Mouse (Mus musculus): ENCODE data around the gene Slc31a2. TPM values are rescaled to one million over a fixed set of nuclear protein-coding genes. Genes with fewer than 3 reads are reported as not detected.
A peak's percentile ranks its signal among the peaks of the same experiment; 100 is the strongest.

Slc31a2 gene
- polyA plus RNA-seq, 1 experiment: 4.2 TPM

- TF ChIP-seq MAX (IDR thresholded peaks at IDR 0.05; ENCODE audit: low read depth) (no peak), CEBPB (IDR thresholded peaks at IDR 0.05; ENCODE audit: insufficient read depth, poor library complexity, severe bottlenecking) (no peak), TCF3 (IDR thresholded peaks at IDR 0.05; ENCODE audit: insufficient read length, low read depth) (no peak), MYOG (IDR thresholded peaks at IDR 0.05; ENCODE audit: control insufficient read depth in 1 of 3, insufficient read depth in 1 of 3, insufficient read length in 2 of 3, low read depth in 2 of 3) (no peak), MYOD1 (IDR thresholded peaks at IDR 0.05; ENCODE audit: control insufficient read depth in 1 of 3, insufficient read length in 2 of 3, low read depth in 2 of 3) (no peak)
- Histone ChIP-seq H3K4me2 (ENCODE audit: low read depth) (no peak overlapping the region), H3ac (ENCODE audit: control insufficient read depth, insufficient read length) (no peak overlapping the region), H3K36me3 (ENCODE audit: control insufficient read depth, insufficient read depth) (no peaks in the 10 kb centered on the region), H3K79me2 (ENCODE audit: control insufficient read depth, insufficient read depth) (no peaks in the 10 kb centered on the region), H3K4me3 (no peak overlapping the region), H3K27me3 (ENCODE audit: control insufficient read depth, insufficient read depth, insufficient read length) (no peaks in the 10 kb centered on the region)
Measured at GRCm38 (mm10) chr4:62277222-62277621, 14.9 kb downstream of the Slc31a2 start.

- Histone ChIP-seq H3K36me3 (ENCODE audit: control insufficient read depth, insufficient read depth) (no peaks in the 10 kb centered on the region), H3ac (ENCODE audit: control insufficient read depth, insufficient read length) (no peak overlapping the region), H3K79me2 (ENCODE audit: control insufficient read depth, insufficient read depth) (no peaks in the 10 kb centered on the region), H3K27me3 (ENCODE audit: control insufficient read depth, insufficient read depth, insufficient read length) (no peaks in the 10 kb centered on the region), H3K4me2 (ENCODE audit: low read depth) (no peak overlapping the region), H3K4me3 (no peak overlapping the region)
- TF ChIP-seq MYOD1 (IDR thresholded peaks at IDR 0.05; ENCODE audit: control insufficient read depth in 1 of 3, insufficient read length in 2 of 3, low read depth in 2 of 3) (no peak), TCF3 (IDR thresholded peaks at IDR 0.05; ENCODE audit: insufficient read length, low read depth) (no peak), REST (IDR thresholded peaks at IDR 0.05; ENCODE audit: insufficient read depth, insufficient read length) (no peak), USF1 (IDR thresholded peaks at IDR 0.05; ENCODE audit: low read depth) (no peak), SRF (IDR thresholded peaks at IDR 0.05; ENCODE audit: control insufficient read depth, insufficient read length, low read depth) (no peak), POLR2A (IDR thresholded peaks at IDR 0.05; ENCODE audit: insufficient read length, low read depth) (no peak), TCF12 (IDR thresholded peaks at IDR 0.05; ENCODE audit: insufficient read depth, poor library complexity, severe bottlenecking) (no peak), MAX (IDR thresholded peaks at IDR 0.05; ENCODE audit: low read depth) (no peak), MYOG (IDR thresholded peaks at IDR 0.05; ENCODE audit: control insufficient read depth in 1 of 3, insufficient read depth in 1 of 3, insufficient read length in 2 of 3, low read depth in 2 of 3) (no peak), CEBPB (IDR thresholded peaks at IDR 0.05; ENCODE audit: insufficient read depth, poor library complexity, severe bottlenecking) (no peak), E2F4 (IDR thresholded peaks at IDR 0.05; ENCODE audit: insufficient read depth) (no peak), POLR2AphosphoS2 (IDR thresholded peaks at IDR 0.05; ENCODE audit: insufficient read length, low read depth) (no peak)
Measured at GRCm38 (mm10) chr4:62278081-62278480, 15.7 kb downstream of the Slc31a2 start.

- Histone ChIP-seq H3K4me3 (no peak overlapping the region), H3K79me2 (ENCODE audit: control insufficient read depth, insufficient read depth) (no peaks in the 10 kb centered on the region), H3K36me3 (ENCODE audit: control insufficient read depth, insufficient read depth) (no peaks in the 10 kb centered on the region), H3K4me2 (ENCODE audit: low read depth) (no peak overlapping the region), H3ac (ENCODE audit: control insufficient read depth, insufficient read length) (no peak overlapping the region), H3K27me3 (ENCODE audit: control insufficient read depth, insufficient read depth, insufficient read length) (no peaks in the 10 kb centered on the region)
- no peak for TF ChIP-seq POLR2AphosphoS2 (IDR thresholded peaks at IDR 0.05; ENCODE audit: insufficient read length, low read depth)
- TF ChIP-seq E2F4 (IDR thresholded peaks at IDR 0.05; ENCODE audit: insufficient read depth): no peak
- no peak for TF ChIP-seq SRF (IDR thresholded peaks at IDR 0.05; ENCODE audit: control insufficient read depth, insufficient read length, low read depth)
- no peak for TF ChIP-seq MYOD1 (IDR thresholded peaks at IDR 0.05; ENCODE audit: control insufficient read depth in 1 of 3, insufficient read length in 2 of 3, low read depth in 2 of 3)
- TF ChIP-seq USF1 (IDR thresholded peaks at IDR 0.05; ENCODE audit: low read depth): no peak
- TF ChIP-seq MYOG (IDR thresholded peaks at IDR 0.05; ENCODE audit: control insufficient read depth in 1 of 3, insufficient read depth in 1 of 3, insufficient read length in 2 of 3, low read depth in 2 of 3): no peak
- no peak for TF ChIP-seq REST (IDR thresholded peaks at IDR 0.05; ENCODE audit: insufficient read depth, insufficient read length)
- TF ChIP-seq TCF3 (IDR thresholded peaks at IDR 0.05; ENCODE audit: insufficient read length, low read depth): no peak
- TF ChIP-seq MAX (IDR thresholded peaks at IDR 0.05; ENCODE audit: low read depth): no peak
- no peak for TF ChIP-seq POLR2A (IDR thresholded peaks at IDR 0.05; ENCODE audit: insufficient read length, low read depth)
Measured at GRCm38 (mm10) chr4:62281319-62281718, 19.0 kb downstream of the Slc31a2 start.

GRCm38 (mm10) chr4:62282969-62283368, 20.6 kb downstream of the Slc31a2 start:
- Histone ChIP-seq H3K4me3 (no peak overlapping the region), H3ac (ENCODE audit: control insufficient read depth, insufficient read length) (no peak overlapping the region), H3K4me2 (ENCODE audit: low read depth) (no peak overlapping the region), H3K79me2 (ENCODE audit: control insufficient read depth, insufficient read depth) (no peaks in the 10 kb centered on the region), H3K27me3 (ENCODE audit: control insufficient read depth, insufficient read depth, insufficient read length) (no peaks in the 10 kb centered on the region), H3K36me3 (ENCODE audit: control insufficient read depth, insufficient read depth) (no peaks in the 10 kb centered on the region)
- TF ChIP-seq USF1 (IDR thresholded peaks at IDR 0.05; ENCODE audit: low read depth): no peak
- TF ChIP-seq MYOG (IDR thresholded peaks at IDR 0.05; ENCODE audit: control insufficient read depth in 1 of 3, insufficient read depth in 1 of 3, insufficient read length in 2 of 3, low read depth in 2 of 3): no peak
- no peak for TF ChIP-seq TCF12 (IDR thresholded peaks at IDR 0.05; ENCODE audit: insufficient read depth, poor library complexity, severe bottlenecking)
- TF ChIP-seq MAX (IDR thresholded peaks at IDR 0.05; ENCODE audit: low read depth): no peak
- TF ChIP-seq POLR2AphosphoS2 (IDR thresholded peaks at IDR 0.05; ENCODE audit: insufficient read length, low read depth): no peak
- no peak for TF ChIP-seq POLR2A (IDR thresholded peaks at IDR 0.05; ENCODE audit: insufficient read length, low read depth)
- no peak for TF ChIP-seq MYOD1 (IDR thresholded peaks at IDR 0.05; ENCODE audit: control insufficient read depth in 1 of 3, insufficient read length in 2 of 3, low read depth in 2 of 3)
- TF ChIP-seq REST (IDR thresholded peaks at IDR 0.05; ENCODE audit: insufficient read depth, insufficient read length): no peak
- TF ChIP-seq CEBPB (IDR thresholded peaks at IDR 0.05; ENCODE audit: insufficient read depth, poor library complexity, severe bottlenecking): no peak
- TF ChIP-seq E2F4 (IDR thresholded peaks at IDR 0.05; ENCODE audit: insufficient read depth): no peak
- TF ChIP-seq SRF (IDR thresholded peaks at IDR 0.05; ENCODE audit: control insufficient read depth, insufficient read length, low read depth): no peak
- TF ChIP-seq TCF3 (IDR thresholded peaks at IDR 0.05; ENCODE audit: insufficient read length, low read depth): no peak

GRCm38 (mm10) chr4:62285576-62285975, 23.2 kb downstream of the Slc31a2 start:
- no peaks in the 10 kb centered on the region for H3K36me3 ChIP-seq (ENCODE audit: control insufficient read depth, insufficient read depth)
- H3K4me2 ChIP-seq (ENCODE audit: low read depth): no peak overlapping the region
- TF ChIP-seq TCF12 (IDR thresholded peaks at IDR 0.05; ENCODE audit: insufficient read depth, poor library complexity, severe bottlenecking) (no peak), SRF (IDR thresholded peaks at IDR 0.05; ENCODE audit: control insufficient read depth, insufficient read length, low read depth) (no peak), CEBPB (IDR thresholded peaks at IDR 0.05; ENCODE audit: insufficient read depth, poor library complexity, severe bottlenecking) (no peak), E2F4 (IDR thresholded peaks at IDR 0.05; ENCODE audit: insufficient read depth) (no peak), MAX (IDR thresholded peaks at IDR 0.05; ENCODE audit: low read depth) (no peak), TCF3 (IDR thresholded peaks at IDR 0.05; ENCODE audit: insufficient read length, low read depth) (no peak), POLR2AphosphoS2 (IDR thresholded peaks at IDR 0.05; ENCODE audit: insufficient read length, low read depth) (no peak), MYOD1 (IDR thresholded peaks at IDR 0.05; ENCODE audit: control insufficient read depth in 1 of 3, insufficient read length in 2 of 3, low read depth in 2 of 3) (no peak), USF1 (IDR thresholded peaks at IDR 0.05; ENCODE audit: low read depth) (no peak)
- H3ac ChIP-seq (ENCODE audit: control insufficient read depth, insufficient read length): no peak overlapping the region
- no peaks in the 10 kb centered on the region for H3K79me2 ChIP-seq (ENCODE audit: control insufficient read depth, insufficient read depth)
- H3K27me3 ChIP-seq (ENCODE audit: control insufficient read depth, insufficient read depth, insufficient read length): no peaks in the 10 kb centered on the region
- peak overlapping the region; percentile 63 for H3K4me3 ChIP-seq
